Mouse (Mus musculus): ENCODE data around the gene Pprc1. TPM values are rescaled to one million over a fixed set of nuclear protein-coding genes. Genes with fewer than 3 reads are reported as not detected.

Gene Pprc1
- total RNA-seq, 2 experiments from 2014 or later = 34.7 to 36.2 TPM

- no peak for DNase-seq (ENCODE audit: low spot score in 2 of 2)
These were observed 5.8 kb downstream of the Pprc1 start for GRCm38 (mm10) chr19:46050462-46050861.

GRCm38 (mm10) chr19:46055752-46056387 lies 11.2 kb downstream of the Pprc1 start:
- no peak for DNase-seq (ENCODE audit: low spot score in 2 of 2)

- DNase-seq (ENCODE audit: low spot score in 2 of 2) = peak; percentile 90 to 93
These were observed 11.8 kb downstream of the Pprc1 start for GRCm38 (mm10) chr19:46056388-46056946.

GRCm38 (mm10) chr19:46056947-46057607 lies 12.4 kb downstream of the Pprc1 start:
- peak; percentile 78 to 84 for DNase-seq (ENCODE audit: low spot score in 2 of 2)

GRCm38 (mm10) chr19:46058466-46058865 lies 13.8 kb downstream of the Pprc1 start:
- no peak for DNase-seq (ENCODE audit: low spot score in 2 of 2)

- no peak for DNase-seq (ENCODE audit: low spot score in 2 of 2)
These were observed 16.2 kb downstream of the Pprc1 start for GRCm38 (mm10) chr19:46060845-46061244.

GRCm38 (mm10) chr19:46068054-46068453 lies 23.4 kb downstream of the Pprc1 start:
- DNase-seq (ENCODE audit: low spot score in 2 of 2) = no peak

- DNase-seq (ENCODE audit: low spot score in 2 of 2) = no peak
These were observed 28.6 kb downstream of the Pprc1 start for GRCm38 (mm10) chr19:46073285-46073684.

- DNase-seq (ENCODE audit: low spot score in 2 of 2) = no peak
These were observed 29.6 kb downstream of the Pprc1 start for GRCm38 (mm10) chr19:46074266-46074665.

- peak; percentile 98 to 99 for DNase-seq (ENCODE audit: low spot score in 2 of 2)
These were observed 31.2 kb downstream of the Pprc1 start, which contains the start of gene Nolc1 for GRCm38 (mm10) chr19:46075616-46076607. Nolc1 (plus strand) TSS chr19:46075863.

- no peak for DNase-seq (ENCODE audit: low spot score in 2 of 2)
These were observed 33.8 kb downstream of the Pprc1 start for GRCm38 (mm10) chr19:46078535-46078934.

GRCm38 (mm10) chr19:46085185-46085584 lies 40.5 kb downstream of the Pprc1 start:
- no peak for DNase-seq (ENCODE audit: low spot score in 2 of 2)

GRCm38 (mm10) chr19:46086337-46086736 lies 41.7 kb downstream of the Pprc1 start:
- DNase-seq (ENCODE audit: low spot score in 2 of 2) = peak; percentile 66 to 71

GRCm38 (mm10) chr19:46087871-46088270 lies 43.2 kb downstream of the Pprc1 start:
- peak; percentile 26 to 39 for DNase-seq (ENCODE audit: low spot score in 2 of 2)

GRCm38 (mm10) chr19:46091641-46092040 lies 47.0 kb downstream of the Pprc1 start:
- DNase-seq (ENCODE audit: low spot score in 2 of 2) = no peak

- DNase-seq (ENCODE audit: low spot score in 2 of 2) = no peak
These were observed 49.5 kb downstream of the Pprc1 start for GRCm38 (mm10) chr19:46094144-46094543.

GRCm38 (mm10) chr19:46095291-46095690 lies 50.6 kb downstream of the Pprc1 start:
- DNase-seq (ENCODE audit: low spot score in 2 of 2) = no peak

GRCm38 (mm10) chr19:46096396-46096795 lies 51.7 kb downstream of the Pprc1 start:
- DNase-seq (ENCODE audit: low spot score in 2 of 2) = no peak

GRCm38 (mm10) chr19:46099561-46099960 lies 54.9 kb downstream of the Pprc1 start:
- DNase-seq (ENCODE audit: low spot score in 2 of 2) = no peak

GRCm38 (mm10) chr19:46103437-46104186 lies 58.9 kb downstream of the Pprc1 start:
- no peak for DNase-seq (ENCODE audit: low spot score in 2 of 2)

- DNase-seq (ENCODE audit: low spot score in 2 of 2) = no peak
These were observed 59.5 kb downstream of the Pprc1 start for GRCm38 (mm10) chr19:46104187-46104557.
